Mouse (Mus musculus): ENCODE measurements around the gene Cntnap2.

The Cntnap2 gene

DNA sequence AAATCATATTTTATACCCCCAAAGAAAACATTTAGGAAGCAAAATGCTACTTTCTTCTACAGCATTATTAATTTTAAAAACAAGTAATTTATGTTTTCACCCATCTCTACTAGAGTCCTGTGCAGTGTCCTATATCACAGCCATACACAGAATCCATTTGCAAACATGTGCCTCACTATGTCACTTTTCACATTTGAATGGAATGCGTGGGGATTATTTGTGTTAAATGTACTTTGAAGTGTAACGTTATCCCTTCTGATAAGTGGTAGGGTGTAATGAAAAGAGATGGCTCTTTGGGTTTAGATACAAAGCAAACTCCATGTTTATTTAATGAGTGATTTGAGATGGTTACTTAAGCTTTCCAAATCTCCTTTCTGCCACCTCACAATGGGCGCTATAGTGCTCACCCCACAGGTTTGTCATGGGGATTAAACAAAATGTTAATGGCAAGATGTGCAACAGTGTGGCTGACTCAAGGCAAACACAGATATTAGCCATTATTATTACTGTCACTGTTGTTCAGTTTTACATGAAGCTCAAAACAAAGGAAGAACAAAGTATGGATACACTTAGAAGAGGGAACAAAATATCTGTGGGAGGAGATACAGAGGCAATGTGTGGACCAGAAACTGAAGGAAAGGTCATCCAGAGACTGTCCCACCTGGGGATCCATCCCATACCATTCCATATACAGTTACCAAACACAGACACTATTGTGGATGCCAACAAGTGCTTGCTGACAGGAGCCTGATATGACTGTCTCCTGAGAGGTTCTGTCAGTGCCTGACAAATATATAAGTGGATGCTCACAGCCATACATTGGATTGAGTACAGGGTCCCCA, 886.2 kb downstream of the Cntnap2 start:
- no peak for DNase-seq

DNA sequence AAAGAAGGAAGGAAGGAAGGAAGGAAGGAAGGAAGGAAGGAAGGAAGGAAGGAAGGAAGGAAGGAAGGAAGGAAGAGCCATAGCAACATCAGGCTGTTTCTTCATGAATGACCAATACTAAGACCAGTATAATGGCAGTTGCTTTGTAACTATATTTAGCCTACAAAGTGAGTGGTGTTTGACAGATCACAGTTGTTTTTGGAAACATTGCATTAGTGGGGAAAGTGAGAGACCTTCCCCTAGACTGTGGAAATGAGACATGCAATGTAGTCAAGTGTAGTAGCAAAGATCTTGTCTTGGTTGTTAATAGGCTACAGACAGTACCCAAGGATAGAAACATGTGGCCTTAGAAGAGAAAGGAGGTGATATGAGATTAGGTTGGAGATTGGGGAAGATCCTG, 895.6 kb downstream of the Cntnap2 start:
- DNase-seq = no peak

DNA sequence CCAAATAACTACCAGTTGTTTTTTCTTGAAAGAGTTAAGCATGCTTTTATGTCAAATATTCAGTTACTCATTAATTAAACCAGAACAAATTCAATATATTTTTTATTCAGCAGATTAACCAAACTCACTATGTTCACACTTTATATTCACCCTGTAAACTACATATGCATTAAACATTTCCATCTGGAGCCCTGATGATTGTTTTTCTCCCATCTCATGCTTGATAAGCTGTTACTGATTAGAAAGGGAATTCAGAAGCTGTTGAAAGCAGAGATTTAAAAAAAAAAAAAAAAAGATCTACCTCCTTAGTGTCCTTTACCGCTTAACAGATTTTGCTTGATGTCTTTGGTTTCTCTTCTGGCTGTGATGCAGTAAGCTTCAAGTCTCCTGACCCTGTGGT, 905.3 kb downstream of the Cntnap2 start:
- DNase-seq = no peak

DNA sequence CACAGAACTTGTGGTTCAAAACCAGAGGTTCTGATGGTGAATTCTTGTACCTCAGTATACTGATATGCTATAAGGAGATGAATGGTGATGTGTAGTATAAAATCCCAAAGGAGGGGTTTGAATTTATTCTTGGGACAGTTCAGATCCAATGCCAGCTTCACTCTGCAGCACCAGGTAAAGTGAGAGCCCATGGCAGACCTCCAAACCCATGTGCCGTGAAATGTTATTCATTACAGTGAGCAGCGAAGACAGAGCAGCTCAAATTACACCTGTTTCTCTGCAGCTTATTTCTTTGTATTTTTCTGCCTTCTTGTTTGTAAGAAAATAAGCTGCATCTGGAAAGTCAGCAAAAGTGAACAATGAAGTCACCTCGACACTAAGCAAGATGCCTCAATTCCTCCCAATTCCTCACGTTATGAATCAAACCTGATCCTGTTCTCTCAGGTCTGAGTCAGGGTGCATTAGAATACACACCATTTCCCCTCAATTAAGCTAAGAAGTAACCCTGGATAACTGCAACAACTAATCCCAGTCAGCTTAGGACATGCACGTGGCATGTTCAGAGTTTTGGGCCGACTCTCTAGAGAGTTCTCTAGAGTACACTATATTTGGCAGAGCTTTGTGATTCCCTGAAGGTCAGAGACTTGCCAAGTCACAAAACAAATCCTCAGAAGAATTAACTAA, 915.5 kb downstream of the Cntnap2 start:
- DNase-seq = peak; percentile 34

DNA sequence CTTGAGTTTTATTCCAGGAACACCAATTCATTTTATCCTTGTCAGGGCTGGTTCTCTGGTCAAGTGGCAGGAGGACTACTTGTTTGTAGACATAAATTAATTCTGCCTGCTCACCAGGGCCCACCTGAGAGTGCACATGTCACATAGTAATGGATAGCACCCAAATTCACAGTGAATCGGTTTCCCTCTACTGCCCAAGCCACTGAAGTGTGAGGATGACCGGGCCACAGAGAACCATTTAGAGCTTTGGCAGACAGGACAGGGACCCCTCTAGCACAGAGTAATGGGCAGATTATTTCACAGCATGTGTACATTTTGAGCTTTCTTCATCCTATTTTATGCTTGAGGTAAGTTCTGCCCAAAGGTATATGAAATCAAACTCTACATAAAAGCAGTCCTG, 920.0 kb downstream of the Cntnap2 start:
- no peak for DNase-seq

DNA sequence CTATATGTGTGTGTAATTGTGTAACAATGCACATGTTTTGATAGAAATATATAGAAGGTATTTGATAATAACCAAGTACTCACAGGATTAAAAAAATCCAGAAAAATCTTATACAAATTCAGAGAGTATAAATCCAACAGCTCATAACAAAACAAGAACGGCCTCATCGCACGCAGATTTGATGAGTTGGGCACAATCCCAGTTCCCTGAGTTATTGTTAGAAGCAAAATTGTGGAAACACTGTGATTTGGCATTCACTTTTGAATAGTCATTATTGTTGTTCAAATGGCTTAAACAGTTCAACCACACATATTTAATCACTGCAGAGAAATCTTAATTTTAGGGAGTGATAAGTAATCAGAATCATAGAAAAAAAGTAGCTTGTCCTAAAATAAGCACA, 928.9 kb downstream of the Cntnap2 start:
- DNase-seq = no peak

DNA sequence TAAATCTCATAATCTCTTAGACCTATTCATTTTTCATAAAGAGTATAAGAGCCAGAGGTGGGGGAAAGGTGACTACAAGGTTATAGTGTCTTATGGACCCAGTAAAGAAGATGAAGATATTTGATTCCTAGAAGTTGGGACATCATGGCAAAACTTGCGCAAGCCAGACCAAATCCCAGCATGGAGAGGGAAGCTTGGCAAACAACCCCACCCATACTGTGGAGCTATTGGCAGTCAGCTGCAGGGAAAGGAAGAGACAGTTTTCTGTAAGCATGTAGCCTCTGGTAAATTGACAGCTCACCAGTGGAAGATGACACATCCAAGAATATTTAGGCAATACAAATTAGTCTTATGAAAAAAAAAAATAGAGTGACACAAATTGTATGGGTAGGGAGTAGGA, 931.9 kb downstream of the Cntnap2 start:
- no peak for DNase-seq

DNA sequence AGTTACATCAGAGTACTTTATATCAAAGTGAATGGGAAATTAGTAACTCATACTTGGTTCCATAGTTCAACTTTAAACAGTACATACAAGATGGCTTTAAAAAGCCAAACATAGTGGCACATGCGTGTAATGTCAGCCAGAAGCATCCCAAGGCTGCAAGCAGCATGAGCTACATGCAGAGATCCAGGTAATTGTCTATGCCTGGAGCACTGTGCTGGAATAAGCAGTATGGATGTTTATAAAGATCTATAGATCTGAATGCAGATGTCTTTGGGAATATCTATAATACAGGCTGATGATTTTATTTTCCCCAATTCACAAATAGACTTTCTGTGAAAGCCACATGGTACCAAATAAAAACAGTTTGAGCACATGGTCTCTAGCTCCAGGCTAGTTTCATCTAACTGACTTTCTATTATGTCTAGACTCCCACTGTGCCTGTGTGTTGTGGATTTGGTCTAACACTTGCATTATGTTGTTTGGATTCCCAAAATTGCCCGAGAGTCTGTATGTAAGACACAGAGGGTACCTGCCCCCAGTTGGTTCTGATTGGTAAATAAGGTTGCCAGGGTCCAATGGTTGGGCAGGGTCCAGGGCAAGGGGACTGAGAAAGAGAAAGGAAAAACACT, 963.5 kb downstream of the Cntnap2 start:
- no peak for DNase-seq

DNA sequence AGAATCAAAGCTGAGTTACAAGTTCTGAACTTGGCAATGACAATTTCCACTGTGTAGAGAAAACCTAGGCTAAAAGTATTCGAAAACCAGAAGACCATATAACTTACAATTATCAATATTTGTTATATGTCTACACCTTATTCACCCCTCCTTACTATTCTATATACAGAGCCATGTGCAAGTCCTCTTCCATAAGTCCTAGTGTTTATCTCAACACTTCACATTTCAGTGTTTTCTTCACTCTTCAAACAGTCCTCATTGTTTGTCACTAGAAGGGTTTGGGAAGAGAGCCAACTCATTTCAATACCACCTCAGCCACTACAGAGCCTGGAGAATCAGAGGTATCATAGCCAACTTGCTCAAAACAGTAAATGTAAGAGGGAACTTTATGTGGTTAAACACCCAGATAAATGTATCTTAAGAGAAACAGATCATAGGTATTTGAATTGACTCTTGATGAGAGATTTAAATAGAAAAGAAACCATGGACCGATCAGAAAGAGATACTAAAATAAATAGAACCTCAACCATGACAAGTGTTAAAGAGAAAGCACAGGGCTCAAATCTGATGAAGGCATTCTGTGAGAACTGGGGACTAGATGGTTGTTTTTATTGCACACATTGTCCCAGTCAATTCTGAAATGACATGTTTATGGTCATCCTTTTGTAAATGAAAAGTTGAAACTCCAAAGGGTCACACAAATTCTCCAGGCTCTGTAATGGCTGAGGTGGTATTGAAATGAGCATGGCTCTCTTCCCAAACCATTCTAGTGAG, 972.9 kb downstream of the Cntnap2 start:
- DNase-seq = no peak

DNA sequence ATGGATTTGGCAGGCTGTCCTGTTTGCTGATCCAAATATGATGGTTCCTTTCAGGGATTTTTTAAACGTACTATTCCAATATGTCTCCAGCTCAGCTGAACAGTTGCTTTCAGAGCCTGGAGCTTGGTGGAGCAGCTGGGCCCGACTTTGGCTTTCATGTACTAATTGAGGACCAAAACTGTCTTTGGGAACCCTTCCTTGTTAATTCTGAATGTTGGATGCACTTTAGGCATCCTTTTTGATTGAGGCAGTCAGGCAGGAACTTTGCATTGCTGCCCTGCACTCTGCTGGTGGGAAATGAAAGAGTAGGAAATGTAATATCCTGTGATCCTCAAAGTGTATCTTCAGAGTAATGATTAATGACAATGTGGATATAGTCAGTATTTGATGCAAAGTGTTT, 974.0 kb downstream of the Cntnap2 start:
- no peak for DNase-seq

DNA sequence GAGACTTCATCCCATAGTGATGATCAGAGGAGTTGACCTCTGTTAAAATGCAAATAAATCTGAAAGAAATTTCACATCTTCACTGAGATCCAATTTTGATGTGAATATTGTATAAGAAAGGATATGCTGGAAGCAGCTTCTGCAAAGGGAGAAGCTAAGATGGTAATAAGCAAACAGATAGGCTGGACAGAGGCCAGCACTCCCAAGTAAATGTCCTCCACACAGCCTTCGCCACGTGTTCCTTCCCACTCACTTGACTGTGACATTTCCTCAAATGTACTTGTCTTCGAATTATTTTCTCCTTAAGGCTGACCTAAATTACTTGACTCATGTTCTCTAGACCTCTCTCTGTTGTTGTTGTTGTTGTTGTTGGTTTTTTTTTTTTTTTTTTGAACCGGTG, 981.5 kb downstream of the Cntnap2 start:
- DNase-seq = no peak

DNA sequence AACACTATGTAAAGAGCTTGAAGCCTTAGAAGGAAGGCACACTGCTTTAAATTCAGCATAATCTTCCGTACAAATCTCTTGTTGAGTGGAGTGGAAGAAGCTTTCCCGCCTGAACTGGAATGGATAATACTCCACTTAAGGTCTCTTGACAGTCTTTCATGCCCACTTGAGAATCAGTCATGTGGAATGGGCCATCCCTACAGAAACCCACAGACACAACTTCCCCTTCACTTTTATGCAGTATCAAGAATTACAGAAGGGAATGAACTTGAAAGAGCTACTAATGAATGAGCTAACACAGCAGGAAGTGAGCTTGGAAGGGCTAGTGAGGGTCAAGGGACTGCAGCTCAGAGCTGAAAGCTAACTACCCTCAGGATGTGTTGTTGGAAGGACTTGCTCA, 1021.1 kb downstream of the Cntnap2 start:
- no peak for DNase-seq

DNA sequence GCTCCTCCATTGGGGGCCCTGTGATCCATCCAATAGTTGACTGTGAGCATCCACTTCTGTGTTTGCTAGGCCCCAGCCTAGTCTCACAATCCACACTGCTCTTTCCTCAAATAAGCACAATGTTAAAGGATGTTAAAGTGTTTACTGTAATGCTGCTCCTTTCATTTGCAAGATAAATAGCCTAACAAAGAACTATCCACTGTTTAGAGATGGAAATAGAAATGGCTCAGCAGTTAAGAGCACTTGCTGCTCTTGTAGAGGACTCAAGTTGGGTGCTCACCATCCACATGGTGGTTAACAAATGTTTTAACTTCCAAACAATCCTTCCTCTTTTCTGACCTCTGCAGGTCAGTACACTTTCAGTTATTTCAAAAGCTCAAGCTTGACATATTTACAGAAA, 1022.3 kb downstream of the Cntnap2 start:
- no peak for DNase-seq

DNA sequence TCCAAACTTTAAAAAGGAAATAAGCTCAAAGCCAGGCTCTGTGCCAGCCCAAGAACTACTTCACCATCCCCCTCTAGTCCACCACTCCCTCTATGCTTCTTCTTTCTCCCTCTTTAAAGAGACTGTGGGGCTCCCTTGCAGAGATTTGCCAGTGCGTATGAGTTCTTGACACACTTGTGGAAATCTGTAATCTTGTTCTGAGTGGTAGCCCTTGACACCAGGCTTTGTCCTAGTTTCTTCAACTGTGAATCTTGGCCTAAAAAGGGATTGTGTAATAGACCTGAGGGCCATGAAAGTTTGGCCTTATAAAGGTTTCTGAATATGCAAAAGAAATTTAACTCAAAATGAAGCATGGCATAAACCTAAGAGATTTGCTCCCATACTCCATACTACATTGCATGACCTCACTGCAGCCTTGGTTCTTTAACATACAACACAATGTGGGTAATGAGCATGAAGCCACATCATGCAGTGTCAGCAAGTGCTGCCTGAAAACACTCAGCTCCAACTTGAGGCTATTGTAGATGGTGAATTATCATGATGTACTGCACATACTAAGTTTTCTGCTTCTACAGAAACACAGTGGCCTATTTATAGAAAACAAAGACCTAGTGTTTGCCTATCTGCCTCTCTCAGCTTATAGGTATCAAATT, 1084.2 kb downstream of the Cntnap2 start:
- no peak for DNase-seq

DNA sequence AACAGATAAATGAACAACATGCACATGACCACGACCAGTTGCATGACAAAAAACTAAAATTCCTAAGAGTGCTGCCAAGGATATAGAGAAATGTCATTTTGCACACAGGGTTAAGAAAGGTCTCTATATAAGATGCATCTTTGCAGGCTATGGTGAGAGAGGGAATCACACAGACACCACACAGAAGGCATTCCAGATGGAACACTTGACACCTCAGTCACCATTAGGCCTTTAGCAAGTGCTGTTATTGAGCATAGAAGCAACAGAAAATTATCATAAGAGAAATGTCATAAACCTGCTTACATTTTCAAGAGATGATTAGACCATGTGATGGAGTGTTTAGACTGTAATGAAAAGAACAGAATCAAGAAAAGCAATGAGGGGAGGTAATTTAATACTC, 1107.7 kb downstream of the Cntnap2 start:
- no peak for DNase-seq

DNA sequence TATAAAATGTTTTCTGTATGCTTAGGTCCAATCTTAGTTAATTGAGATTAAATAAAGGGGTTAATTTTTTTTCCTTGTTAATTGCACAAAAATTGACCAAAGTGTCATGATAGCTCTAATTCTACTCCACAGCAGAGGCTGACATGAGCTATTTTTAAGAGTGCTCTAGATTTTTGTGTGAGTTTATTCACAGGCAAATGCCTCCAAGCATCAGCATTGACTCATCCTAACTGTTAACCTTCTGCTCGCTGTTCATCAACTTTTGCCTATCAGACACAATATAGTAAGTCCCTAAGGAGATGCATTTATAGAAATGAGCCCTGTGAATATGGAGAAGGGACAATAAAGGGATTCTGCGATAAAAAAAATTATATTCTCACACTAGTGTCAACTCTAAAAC, 1138.1 kb downstream of the Cntnap2 start:
- DNase-seq = no peak

DNA sequence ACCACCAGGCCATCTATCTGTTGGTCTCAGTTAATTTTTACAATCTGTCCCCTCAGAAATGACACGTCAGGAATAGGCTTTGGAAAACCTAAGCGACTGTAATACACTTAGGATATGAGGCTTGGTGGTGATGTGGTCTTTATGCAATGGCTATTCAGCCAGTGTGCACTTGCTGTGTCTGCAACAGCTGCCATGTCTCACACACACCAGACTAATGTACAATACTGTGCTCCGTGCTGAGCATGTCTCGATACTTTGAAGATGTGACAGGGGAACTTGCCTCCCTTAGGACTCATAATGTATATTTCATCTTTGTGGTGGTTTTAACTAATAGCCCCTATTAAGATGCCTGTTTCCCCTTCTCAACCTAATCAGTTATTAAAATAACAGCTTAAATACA, 1142.7 kb downstream of the Cntnap2 start:
- no peak for DNase-seq

DNA sequence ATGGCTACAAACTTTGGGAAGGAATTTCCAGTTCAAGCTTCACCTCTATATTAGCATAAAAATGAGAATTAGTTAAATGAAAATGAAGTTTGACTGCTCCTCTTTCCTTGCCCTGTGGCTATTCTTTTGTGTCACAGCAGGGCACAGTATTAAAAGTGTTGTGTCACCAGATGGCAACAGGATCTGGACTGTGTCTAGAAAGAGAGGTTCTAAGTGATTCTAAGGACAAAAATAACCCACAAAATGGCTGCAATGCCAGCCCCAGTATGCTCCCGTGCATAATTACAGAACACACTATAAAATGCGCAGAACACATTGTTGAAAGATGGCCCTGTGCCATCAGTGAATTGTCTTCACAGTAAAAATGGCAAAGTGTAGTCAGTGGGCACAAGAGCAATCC, 1146.4 kb downstream of the Cntnap2 start:
- DNase-seq = no peak

DNA sequence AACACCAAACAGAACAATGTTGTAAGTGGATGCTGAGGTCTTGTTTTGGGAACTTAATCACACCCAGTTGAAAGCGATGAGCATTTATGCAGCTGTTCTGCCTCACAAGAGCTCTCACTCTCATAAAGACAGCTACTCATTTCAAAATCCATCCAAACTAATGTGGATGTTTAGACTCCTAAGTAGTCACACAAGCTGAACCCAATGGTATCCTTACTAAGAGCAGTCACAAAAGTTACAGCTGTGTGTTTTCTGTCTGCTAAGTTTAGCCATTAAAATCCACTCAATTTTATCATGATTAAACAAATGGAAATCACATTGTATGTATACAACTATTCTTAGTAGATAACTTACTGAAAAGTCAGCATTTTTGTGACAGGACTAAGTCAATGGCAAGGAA, 1173.7 kb downstream of the Cntnap2 start:
- no peak for DNase-seq

DNA sequence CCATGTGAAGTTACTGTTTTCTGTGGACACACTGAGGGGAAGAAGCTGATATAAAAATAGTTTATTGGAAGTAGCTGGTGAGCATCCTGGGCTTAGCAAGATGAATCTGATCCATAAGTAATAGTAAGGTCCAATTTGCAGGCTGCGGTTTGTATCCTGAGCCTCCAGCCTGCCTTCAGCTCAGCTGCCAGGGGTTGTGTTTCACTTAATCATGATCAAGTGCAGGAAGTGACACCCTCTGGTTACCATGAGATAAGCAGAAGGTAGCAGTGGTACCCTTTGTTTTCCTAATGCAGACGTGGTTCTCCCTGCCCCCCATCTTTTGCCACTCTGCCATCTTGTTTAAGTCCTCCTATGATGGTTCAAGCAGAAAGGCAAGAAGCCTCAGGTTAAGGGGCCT, 1181.2 kb downstream of the Cntnap2 start:
- no peak for DNase-seq

DNA sequence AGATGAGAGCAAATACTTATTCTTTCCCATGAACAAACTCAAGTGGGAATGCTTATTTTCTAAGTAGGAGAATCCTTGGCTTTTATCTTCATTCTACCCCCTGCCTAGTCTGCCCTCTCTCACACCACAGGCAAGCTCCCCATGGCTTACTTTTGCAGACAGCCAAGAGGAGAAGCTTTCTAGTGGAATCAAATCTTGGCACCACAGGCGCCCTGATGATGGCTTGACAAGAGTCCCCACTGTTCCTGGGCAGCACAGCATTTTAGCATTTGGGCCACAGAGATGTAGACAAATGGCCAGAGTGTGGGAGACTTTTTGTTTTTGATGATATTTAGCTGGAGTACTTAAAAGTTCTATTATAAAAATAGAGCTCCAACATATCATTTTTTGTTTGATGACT, 1204.0 kb downstream of the Cntnap2 start:
- no peak for DNase-seq

DNA sequence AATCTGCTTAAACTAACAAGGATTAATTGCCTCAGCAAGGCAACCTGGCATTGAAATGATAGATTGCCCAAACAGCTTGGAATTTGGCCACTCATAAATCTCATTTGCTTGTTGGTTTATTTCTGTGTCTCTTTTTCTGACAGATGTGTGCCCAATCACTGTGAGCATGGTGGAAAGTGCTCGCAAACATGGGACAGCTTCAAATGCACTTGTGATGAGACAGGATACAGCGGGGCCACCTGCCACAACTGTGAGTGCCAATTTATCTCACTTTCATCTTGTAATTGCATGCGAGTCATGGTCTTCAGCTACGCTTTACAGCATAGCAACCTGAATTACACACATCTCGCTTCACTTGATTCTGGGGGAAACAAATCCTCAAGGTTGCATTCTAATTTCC, 1287.8 kb downstream of the Cntnap2 start:
- no peak for DNase-seq

DNA sequence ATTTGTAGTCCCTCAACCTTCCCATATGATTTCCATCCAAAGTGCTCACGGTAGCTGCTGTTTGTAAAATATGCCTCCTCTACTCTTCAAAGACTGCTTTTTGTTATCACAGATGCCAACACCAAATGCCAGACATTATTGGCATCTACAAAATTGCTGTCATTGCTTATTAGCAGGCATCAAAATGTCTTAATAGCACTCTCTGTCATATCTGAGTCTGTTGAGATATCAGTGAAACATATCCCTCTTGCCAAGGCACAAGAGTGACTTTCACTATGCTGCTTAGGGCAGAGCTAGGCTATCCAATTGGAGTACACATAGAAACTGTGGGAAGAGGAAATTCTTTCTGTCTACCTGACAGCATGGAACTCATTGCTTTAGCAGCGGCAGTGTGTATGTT, 1301.9 kb downstream of the Cntnap2 start:
- DNase-seq = no peak

All from kidney, postnatal 14 days (tissue).